Mouse (Mus musculus) brain, embryonic 14.5 days (tissue): ENCODE measurements around the gene D13Ertd608e.

Source experiments
- CTCF ChIP-seq: fragments of 200-500 bp; IDR thresholded peaks from 2 replicates; pipeline ENCODE4 v1.5.1; 2012; ENCODE audit warnings: inconsistent platforms, mild to moderate bottlenecking, moderate library complexity, borderline replicate concordance; ENCODE audit not compliant: insufficient read depth, insufficient read length; ENCODE audit errors: extremely low read depth
- POLR2A ChIP-seq: fragments of 200-500 bp; IDR thresholded peaks from 2 replicates; pipeline ENCODE4 v1.6.1; 2012; ENCODE audit warnings: mild to moderate bottlenecking, inconsistent platforms, borderline replicate concordance; ENCODE audit not compliant: poor library complexity, insufficient read depth, insufficient read length, severe bottlenecking; ENCODE audit errors: extremely low read depth

- TF ChIP-seq CTCF = no peak
- no peak for TF ChIP-seq POLR2A
These were observed 38.1 kb upstream of the D13Ertd608e start for GRCm38 (mm10) chr13:119797656-119798055.
